Mouse (Mus musculus) lung, postnatal 0 days (tissue): ENCODE measurements around the gene Hist1h3g.

Experiments
- CTCF ChIP-seq: IDR thresholded peaks from 2 replicates; pipeline ENCODE4 v1.5.1; 2016; ENCODE audit warnings: antibody characterized with exemption, mild to moderate bottlenecking
- EP300 ChIP-seq: IDR thresholded peaks from 2 replicates; pipeline ENCODE4 v1.6.1; 2016; ENCODE audit warnings: antibody characterized with exemption, mild to moderate bottlenecking, control low read depth

- TF ChIP-seq CTCF (peak; percentile 77), EP300 (no peak; the same call in 1 of the 2 replicates)
These were observed 27.7 kb downstream of the Hist1h3g start for GRCm38 (mm10) chr13:23562699-23563462.
